Mouse (Mus musculus) limb, embryonic 12.5 days (tissue): ENCODE measurements around the gene Aspm. TPM values are rescaled to one million over a fixed set of nuclear protein-coding genes. Genes with fewer than 3 reads are reported as not detected.
"Not testable (repeated sequence)": the region's sequence is repeated elsewhere in the genome, so short reads cannot be mapped to it uniquely, and the experiment has no call there.

Source experiments
- ATAC-seq: fragments of 200-750 bp; cut with Nextera tagmentation; 2 replicates; pipeline ENCODE4 v1.8.0; 2017; ENCODE audit warnings: low read depth, moderate TSS enrichment; ENCODE audit not compliant: insufficient number of reproducible peaks, insufficient read depth, low FRiP score, low TSS enrichment
- H3K27ac ChIP-seq: fragments of 300-500 bp; sonication (generic); 2 replicates; pipeline ENCODE4 v1.5.1; 2016; ENCODE audit warnings: mild to moderate bottlenecking, moderate library complexity
- H3K27me3 ChIP-seq: fragments of 300-500 bp; sonication (generic); 2 replicates; pipeline ENCODE4 v1.6.1; 2016; ENCODE audit warnings: mild to moderate bottlenecking, moderate library complexity
- H3K36me3 ChIP-seq: fragments of 300-500 bp; sonication (generic); 2 replicates; pipeline ENCODE4 v1.6.1; 2016; ENCODE audit warnings: mild to moderate bottlenecking, moderate library complexity
- H3K4me1 ChIP-seq: fragments of 300-500 bp; sonication (generic); replicated peaks from 2 replicates; pipeline ENCODE4 v1.6.1; 2016
- H3K4me2 ChIP-seq: fragments of 300-500 bp; sonication (generic); 2 replicates; pipeline ENCODE4 v1.6.1; 2016; ENCODE audit warnings: mild to moderate bottlenecking, moderate library complexity
- H3K4me3 ChIP-seq: fragments of 300-500 bp; sonication (generic); replicated peaks from 2 replicates; pipeline ENCODE4 v1.5.1; 2016; ENCODE audit warnings: mild to moderate bottlenecking
- H3K9ac ChIP-seq: fragments of 300-500 bp; sonication (generic); replicated peaks from 2 replicates; pipeline ENCODE4 v1.6.1; 2016; ENCODE audit warnings: mild to moderate bottlenecking, moderate library complexity
- H3K9me3 ChIP-seq: fragments of 300-500 bp; sonication (generic); 2 replicates; pipeline ENCODE4 v1.6.1; 2016; ENCODE audit warnings: mild to moderate bottlenecking, moderate library complexity
- WGBS: fragments of 180-500 bp; shearing (Covaris S2); methylation state at CpG from one replicate; pipeline ENCODE4 v1.1.7; 2016; 5-methylcytosine and 5-hydroxymethylcytosine counted together
- polyA plus RNA-seq: library from polyadenylated mRNA; unstranded; fragments of >200 nt; fragmentation: Nextera tagmentation; extraction: Ambion mirVana; gene quantifications from 2 replicates; pipeline ENCODE4 v1.2.1, GENCODE M21; 2016

The Aspm gene
- polyA plus RNA-seq, 1 experiment from 2014 or later: 25.9 TPM

DNA sequence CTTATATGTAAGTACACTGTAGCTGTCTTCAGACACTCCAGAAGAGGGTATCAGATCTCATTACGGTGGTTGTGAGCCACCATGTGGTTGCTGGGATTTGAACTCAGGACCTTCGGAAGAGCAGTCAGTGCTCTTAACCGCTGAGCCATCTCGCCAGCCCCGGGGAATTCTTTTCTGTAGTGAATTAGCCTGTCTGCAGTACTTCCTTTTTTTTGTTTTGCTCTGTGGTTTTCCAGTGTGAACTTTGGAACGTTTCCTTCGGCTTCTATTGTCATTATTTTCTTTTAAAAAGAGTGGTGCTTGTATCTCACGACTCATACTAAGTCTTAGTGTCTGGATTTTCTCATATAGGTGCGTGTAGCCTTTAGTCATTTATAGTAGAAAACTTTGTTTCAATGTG lies 11.5 kb upstream of the Aspm start:
- peaks cover 36% of the 10 kb centered on the region for H3K36me3 ChIP-seq
- not testable (repeated sequence) for H3K9ac ChIP-seq, H3K27me3 ChIP-seq, H3K9me3 ChIP-seq, H3K4me1 ChIP-seq, H3K27ac ChIP-seq, H3K4me2 ChIP-seq, ATAC-seq, H3K4me3 ChIP-seq
- 88% methylated on average over 9 of the region's 9 CpGs for WGBS

DNA sequence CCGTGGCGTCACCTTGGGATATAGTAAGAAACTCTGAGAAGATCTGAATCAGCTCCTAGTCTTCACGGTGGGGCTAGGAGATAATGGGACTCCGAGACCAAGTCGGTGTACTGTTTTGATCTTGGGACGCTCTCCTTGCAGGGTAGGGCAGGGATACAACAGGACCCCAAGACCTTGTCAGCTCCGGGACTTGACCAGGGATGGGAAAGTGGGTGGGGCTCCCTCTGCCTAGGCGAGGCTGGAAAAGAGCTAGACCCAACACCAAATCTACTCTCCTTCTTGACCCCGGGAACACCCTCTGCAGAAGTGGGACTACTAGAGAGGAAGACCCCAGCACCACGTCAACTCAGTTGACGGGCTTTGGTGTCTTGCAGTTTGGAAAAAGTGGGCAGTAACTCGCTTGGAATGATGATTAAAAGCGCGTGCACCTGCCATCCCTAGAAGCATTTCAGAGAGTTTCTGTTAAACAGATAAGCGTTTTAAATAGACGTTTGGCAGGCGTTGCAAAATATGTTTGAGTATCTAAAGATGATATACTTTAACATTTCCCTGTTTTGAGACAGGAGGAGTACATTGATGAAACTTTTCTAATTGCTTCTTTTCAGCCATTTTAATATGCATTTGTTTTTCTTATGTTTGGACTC lies 776 bp downstream of the Aspm start:
- H3K4me1 ChIP-seq: peaks cover 18% of the 10 kb centered on the region
- no peaks in the 10 kb centered on the region for H3K27me3 ChIP-seq
- H3K4me3 ChIP-seq: peak overlapping the region; percentile 82
- WGBS: 3% methylated on average over 17 of the region's 17 CpGs
- no peaks in the 10 kb centered on the region for H3K9me3 ChIP-seq
- H3K4me2 ChIP-seq: peak overlapping the region; percentile 80
- peak overlapping the region; percentile 72; the same call in 1 of the 2 replicates for H3K27ac ChIP-seq
- peak overlapping the region; percentile 81 for H3K9ac ChIP-seq
- ATAC-seq: peak; percentile 48; the same call in 1 of the 2 replicates
- peaks cover 29% of the 10 kb centered on the region for H3K36me3 ChIP-seq

DNA sequence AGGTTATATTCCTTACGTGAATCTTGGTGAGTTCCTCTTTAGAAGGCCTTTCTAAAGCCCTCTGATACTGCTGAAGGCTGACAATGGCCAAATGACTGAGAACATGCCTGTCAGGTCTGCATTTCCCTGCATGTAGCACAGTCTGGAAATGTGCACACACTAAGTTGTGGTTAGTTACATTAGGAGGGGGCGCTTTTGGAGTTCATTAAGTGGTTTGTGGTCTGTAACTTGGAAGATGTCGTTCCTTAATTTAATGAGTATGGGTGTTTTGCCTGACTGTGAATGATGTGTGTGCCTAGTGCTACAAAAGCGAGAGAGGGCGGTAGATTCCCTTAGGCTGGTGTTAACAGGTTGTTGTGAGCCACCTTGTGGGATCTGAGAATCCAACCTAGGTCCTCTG lies 6.2 kb downstream of the Aspm start:
- Histone ChIP-seq H3K4me2 (no peak overlapping the region), H3K9ac (no peak overlapping the region), H3K4me1 (peaks cover 15% of the 10 kb centered on the region), H3K4me3 (no peak overlapping the region), H3K9me3 (no peaks in the 10 kb centered on the region), H3K27ac (no peak overlapping the region), H3K36me3 (peaks cover 72% of the 10 kb centered on the region), H3K27me3 (no peaks in the 10 kb centered on the region)
- WGBS: 82% methylated on average over 5 of the region's 5 CpGs
- no peak for ATAC-seq

- Histone ChIP-seq H3K27me3 (no peaks in the 10 kb centered on the region), H3K4me2 (no peak overlapping the region), H3K4me1 (peaks cover under 1% of the 10 kb centered on the region; the same call in 1 of the 2 replicates), H3K36me3 (peaks cover 80% of the 10 kb centered on the region), H3K9ac (no peak overlapping the region), H3K27ac (no peak overlapping the region), H3K4me3 (no peak overlapping the region), H3K9me3 (no peaks in the 10 kb centered on the region)
- 93% methylated on average over 11 of the region's 11 CpGs for WGBS
- no peak for ATAC-seq
Observed at GRCm38 (mm10) chr1:139465936-139466335, 11.4 kb downstream of the Aspm start.

DNA sequence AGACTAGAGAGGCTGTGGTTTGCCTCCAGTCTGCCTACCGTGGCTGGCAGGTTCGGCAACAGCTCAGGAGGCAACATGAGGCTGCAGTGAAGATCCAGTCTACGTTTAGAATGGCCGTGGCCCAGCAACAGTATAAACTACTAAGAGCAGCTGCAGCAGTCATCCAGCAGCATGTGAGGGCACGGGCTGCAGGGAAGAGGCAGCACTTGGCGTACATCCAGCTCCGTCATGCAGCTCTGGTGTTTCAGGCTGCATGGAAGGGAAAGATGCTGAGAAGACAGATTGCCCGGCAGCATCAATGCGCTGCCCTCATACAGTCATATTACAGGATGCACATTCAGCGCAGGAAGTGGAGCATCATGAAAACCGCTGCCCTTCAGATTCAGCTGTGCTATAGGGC lies 24.3 kb downstream of the Aspm start:
- Histone ChIP-seq H3K27ac (no peak overlapping the region), H3K36me3 (peaks cover 93% of the 10 kb centered on the region), H3K27me3 (no peaks in the 10 kb centered on the region), H3K9ac (no peak overlapping the region), H3K4me1 (no peaks in the 10 kb centered on the region), H3K9me3 (no peaks in the 10 kb centered on the region), H3K4me3 (no peak overlapping the region), H3K4me2 (no peak overlapping the region)
- no peak for ATAC-seq
- 93% methylated on average over 11 of the region's 11 CpGs for WGBS

GRCm38 (mm10) chr1:139480246-139480645 lies 25.7 kb downstream of the Aspm start:
- Histone ChIP-seq H3K36me3 (peaks cover 92% of the 10 kb centered on the region), H3K27me3 (no peaks in the 10 kb centered on the region)

DNA sequence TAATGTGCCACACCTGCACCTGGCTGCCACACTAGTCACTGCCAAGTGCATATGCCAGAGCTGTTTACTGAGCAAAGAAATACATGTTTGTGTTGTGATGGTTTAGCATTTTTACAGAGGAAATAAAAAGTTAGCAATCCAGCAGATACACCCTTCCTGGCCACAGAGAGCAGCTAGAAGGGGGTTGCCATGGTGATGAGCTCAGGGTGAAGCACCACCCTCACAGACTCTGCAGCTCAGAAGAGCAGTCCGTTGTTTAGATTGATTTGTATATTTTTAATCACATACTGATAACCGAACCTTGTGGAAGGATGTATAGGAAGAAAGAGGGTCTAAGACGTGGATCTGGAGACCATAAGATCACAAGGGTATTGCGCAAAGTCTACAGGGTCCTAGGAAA lies 26.6 kb downstream of the Aspm start:
- Histone ChIP-seq H3K4me3 (no peak overlapping the region), H3K4me2 (no peak overlapping the region), H3K9me3 (no peaks in the 10 kb centered on the region), H3K9ac (no peak overlapping the region), H3K27ac (no peak overlapping the region), H3K4me1 (no peaks in the 10 kb centered on the region), H3K27me3 (no peaks in the 10 kb centered on the region), H3K36me3 (peaks cover 90% of the 10 kb centered on the region)
- WGBS: 98% methylated on average over 4 of the region's 4 CpGs
- no peak for ATAC-seq

More at GRCm38 (mm10) chr1:139480246-139480645, 25.7 kb downstream of the Aspm start:
- ATAC-seq: no peak
- no peak overlapping the region for H3K27ac ChIP-seq
- WGBS: 90% methylated on average over 8 of the region's 8 CpGs
- H3K9ac ChIP-seq: no peak overlapping the region
- no peaks in the 10 kb centered on the region for H3K9me3 ChIP-seq
- H3K4me1 ChIP-seq: no peaks in the 10 kb centered on the region
- H3K4me2 ChIP-seq: no peak overlapping the region
- no peak overlapping the region for H3K4me3 ChIP-seq

GRCm38 (mm10) chr1:139494630-139495029 lies 40.1 kb downstream of the Aspm start:
- Histone ChIP-seq H3K4me3 (no peak overlapping the region), H3K27me3 (no peaks in the 10 kb centered on the region), H3K4me2 (no peak overlapping the region), H3K9me3 (no peaks in the 10 kb centered on the region), H3K27ac (no peak overlapping the region), H3K36me3 (peaks cover 52% of the 10 kb centered on the region), H3K4me1 (no peaks in the 10 kb centered on the region), H3K9ac (no peak overlapping the region)
- 89% methylated on average over 3 of the region's 3 CpGs for WGBS
- no peak for ATAC-seq

DNA sequence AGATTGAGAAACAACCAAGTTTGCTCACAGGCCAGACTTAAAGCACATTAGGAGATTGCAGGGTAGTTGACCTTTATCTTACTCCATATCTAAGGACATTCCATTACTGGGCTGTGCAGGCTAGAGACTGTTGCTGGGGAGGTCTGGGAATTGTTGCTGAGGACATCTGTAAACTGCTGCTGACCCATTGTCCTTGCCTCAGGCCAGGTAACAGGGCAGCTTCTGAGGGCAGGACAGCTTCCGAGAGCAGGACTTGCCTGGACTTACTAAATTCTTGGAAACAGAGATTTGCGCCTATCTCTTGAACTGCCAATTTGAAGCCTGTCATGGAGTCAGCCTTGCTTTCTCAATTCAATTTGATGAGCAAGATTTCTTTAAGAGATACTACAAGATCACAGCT lies 40.8 kb downstream of the Aspm start:
- Histone ChIP-seq H3K27me3 (no peaks in the 10 kb centered on the region), H3K36me3 (peaks cover 45% of the 10 kb centered on the region), H3K27ac (no peak overlapping the region), H3K9ac (no peak overlapping the region), H3K4me1 (no peaks in the 10 kb centered on the region), H3K4me2 (no peak overlapping the region), H3K9me3 (no peaks in the 10 kb centered on the region), H3K4me3 (no peak overlapping the region)
- no peak for ATAC-seq
- WGBS: 87% methylated on average over 2 of the region's 2 CpGs

DNA sequence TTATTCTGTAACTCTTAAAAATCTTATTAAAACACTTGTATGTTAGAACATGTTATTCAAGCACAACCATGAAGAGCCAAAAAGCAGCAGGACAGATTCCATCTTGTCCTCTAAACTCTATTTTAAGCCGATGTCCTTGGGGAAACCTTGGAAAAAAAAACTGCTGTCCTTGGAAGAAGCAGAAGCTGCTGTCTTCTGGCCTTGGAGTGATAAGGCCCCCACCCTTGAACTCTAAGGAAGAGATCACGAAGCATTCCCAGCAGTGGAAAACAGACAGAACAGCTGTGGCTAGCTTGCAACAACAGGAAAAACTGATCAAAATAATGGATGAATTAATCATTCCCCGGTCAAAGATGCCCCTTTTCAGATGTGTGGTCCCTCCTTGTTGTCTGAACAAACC lies 41.6 kb downstream of the Aspm start:
- Histone ChIP-seq H3K4me1 (no peaks in the 10 kb centered on the region), H3K36me3 (peaks cover 38% of the 10 kb centered on the region), H3K27ac (no peak overlapping the region), H3K4me3 (no peak overlapping the region), H3K4me2 (no peak overlapping the region), H3K9ac (no peak overlapping the region), H3K27me3 (no peaks in the 10 kb centered on the region), H3K9me3 (no peaks in the 10 kb centered on the region)
- no peak for ATAC-seq
- WGBS: 94% methylated on average over 3 of the region's 3 CpGs

DNA sequence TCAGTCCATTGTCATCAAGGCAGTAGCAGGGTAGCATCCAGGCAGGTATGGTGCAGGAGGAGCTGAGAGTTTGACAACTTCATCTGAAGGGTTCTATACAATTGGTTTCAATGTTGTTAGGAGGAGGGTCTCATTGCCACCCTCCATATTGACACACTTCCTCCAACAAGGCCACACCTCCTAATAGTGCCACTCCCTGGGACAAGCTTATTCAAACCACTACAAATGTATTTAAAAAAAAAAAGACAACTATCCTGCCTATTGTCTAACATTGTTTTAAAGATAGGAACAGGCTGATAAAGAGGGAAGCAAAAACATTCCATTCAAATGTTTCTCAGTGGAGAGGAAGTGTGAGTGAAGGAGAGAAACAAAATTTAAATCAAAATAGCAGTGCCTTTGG lies 45.2 kb downstream of the Aspm start:
- Histone ChIP-seq H3K4me3 (no peak overlapping the region), H3K4me2 (no peak overlapping the region), H3K27me3 (no peaks in the 10 kb centered on the region), H3K36me3 (peaks cover 8% of the 10 kb centered on the region), H3K9ac (no peak overlapping the region), H3K9me3 (no peaks in the 10 kb centered on the region), H3K27ac (no peak overlapping the region), H3K4me1 (no peaks in the 10 kb centered on the region)
- ATAC-seq: no peak

DNA sequence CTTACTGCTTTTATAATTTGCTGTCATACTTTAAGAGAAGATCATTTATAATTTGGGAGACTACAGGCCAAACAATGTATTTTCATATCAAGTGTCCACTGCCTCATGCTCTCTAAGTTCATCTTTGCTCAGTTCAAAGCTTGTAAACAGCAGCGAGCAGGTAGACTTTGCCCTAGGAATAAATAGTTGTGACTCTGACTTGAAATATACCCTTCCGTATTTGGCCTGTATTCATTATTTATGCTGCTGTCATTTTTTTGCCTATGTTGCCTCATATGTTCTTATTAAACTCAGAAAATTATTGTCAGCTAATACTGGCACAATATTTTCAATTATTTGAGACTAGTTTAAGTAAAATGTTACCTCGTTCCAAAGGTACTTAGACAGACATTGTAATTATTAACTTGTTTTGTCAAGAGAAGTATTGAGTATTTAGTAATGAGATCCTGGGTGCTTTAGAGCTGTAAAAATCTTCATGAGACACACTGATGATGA lies 46.7 kb downstream of the Aspm start, which contains the start of gene F13b:
Gene F13b, plus strand, starts transcription at position 445 of the 495 bp plus-strand sequence.
- Histone ChIP-seq H3K4me3 (no peak within 1 kb of the TSS), H3K36me3 (no peaks in the 10 kb centered on the region), H3K9ac (no peak within 1 kb of the TSS), H3K27me3 (no peaks in the 10 kb centered on the region), H3K27ac (no peak within 1 kb of the TSS), H3K4me2 (no peak within 1 kb of the TSS), H3K4me1 (no peaks in the 10 kb centered on the region), H3K9me3 (no peaks in the 10 kb centered on the region)
- no peak for ATAC-seq
- WGBS: 85% methylated on average over 3 of the region's 3 CpGs
